Mouse (Mus musculus): ENCODE data around the gene Spi1.

The Spi1 gene

DNA sequence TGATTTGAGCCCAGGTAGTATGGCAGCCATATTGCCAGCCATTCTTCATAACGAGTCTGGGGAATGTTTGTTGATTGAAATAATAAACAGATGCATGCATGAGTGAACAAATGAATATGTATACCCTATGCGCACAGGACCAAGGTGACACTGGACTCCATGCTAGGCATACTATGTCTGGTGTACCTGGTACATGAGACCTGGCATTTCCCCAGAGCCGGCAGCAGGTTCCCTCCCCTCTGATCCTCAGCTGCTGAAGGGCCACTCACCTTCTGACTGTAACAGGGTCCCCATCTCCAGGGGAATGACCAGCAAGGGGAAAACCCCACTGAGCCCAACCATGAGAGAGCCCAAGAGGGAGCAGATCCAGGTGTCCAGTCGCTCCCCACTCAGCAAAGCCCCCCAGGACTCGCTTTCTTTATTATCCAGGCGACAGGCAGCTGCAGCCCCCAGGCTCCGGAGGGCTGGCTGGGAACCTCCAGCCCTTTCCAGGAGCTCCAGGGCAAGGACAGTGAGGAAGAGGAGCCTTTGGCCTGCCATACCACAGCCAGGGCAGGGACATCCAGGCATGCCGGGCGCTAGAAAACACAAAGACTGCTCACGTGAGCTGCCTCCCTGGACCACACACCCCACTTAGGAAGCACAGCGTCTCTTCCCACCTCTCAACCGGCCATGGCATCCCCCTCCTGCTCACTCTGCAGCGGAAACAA is 13.9 kb upstream of the Spi1 start:
- no peak for DNase-seq (ENCODE audit: low read depth, low spot score)

DNA sequence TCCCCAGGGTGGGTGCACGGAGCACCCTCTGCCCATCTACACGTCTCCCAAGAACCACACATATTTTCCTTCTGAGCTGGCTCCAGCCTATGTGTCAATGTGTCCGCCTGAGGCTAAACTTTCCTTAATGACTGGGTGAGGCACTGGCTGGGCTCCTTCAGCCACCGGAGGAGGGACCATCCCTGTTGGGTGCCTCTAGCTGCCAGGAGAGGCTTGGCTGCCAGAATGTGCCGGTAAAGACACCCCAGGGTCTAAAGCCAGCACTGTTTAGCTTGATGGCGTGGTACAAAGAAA is 13.4 kb upstream of the Spi1 start:
- no peak for DNase-seq (ENCODE audit: low read depth, low spot score)

DNA sequence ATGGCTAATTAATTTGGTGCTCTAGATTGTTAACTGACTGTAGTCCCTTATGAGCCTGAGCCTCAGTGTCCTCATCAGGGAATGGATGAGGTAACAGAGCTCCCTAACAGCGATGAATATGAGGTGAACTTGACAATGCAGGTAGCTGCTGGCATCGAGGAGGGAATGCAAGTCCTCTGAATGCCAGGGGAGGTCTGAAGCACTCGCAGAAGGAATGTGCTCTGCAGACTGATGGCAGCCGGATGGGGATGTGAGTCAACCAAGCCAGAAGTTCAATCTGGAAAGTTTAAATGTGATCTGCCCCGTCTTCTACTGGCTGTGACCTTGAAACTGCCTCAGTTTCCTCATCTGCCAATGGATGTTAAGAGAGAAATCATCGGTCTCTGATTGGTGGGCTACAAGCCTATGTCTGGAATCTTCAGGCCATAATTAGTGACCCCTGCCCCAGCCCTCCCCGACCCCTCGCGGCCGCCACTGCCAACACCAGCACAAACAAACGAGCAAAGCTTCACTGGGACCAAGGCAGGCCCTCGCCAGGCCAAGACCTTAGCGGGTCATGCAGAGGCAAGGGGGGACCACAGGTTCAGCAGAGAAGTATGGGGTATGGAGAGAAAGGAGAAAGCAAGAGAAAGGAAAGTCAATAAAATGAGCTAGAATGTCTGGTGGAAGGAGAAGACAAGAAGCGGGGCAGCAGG is 12.7 kb upstream of the Spi1 start:
- peak; percentile 53 for DNase-seq (ENCODE audit: low read depth, low spot score)

DNA sequence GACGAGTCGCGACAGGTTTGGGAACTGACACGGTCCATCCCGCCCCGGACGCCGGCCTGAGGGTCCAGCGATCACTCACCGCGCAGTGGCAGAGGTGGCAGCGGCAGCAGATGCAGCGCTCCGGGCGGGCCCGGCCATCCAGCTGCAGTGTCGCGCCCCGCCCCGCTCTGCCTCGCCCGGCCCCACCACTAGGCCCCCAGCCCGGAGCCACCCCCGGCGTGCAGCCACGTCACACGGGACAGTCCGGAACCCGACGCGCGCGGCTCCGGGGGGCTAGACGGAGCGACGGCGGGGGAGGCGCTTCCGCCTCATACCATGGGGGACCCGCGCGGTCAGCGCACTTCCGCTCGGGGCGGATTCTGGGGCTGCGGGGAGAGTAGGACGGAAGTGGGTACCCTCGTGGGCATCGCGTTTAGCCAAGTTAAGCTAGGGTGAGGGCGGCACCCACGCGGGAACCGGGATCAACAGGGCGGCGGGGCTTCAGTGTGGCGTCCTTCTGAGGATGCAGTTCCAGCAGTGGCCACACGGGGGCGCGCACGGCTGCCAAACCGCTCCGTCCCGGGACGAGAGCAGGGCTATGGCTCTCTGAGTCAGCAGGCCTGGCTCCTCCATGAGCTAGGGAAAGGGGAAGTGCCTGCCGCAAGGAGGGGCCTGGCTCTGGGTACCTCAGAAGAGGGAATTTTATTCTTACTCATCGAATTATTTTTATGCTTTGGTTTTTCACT is 12.0 kb upstream of the Spi1 start, which contains the start of gene Slc39a13:
TSS of gene Slc39a13 (minus strand) at position 342 of the 725 bp plus-strand sequence.
- peak; percentile 97 for DNase-seq (ENCODE audit: low read depth, low spot score)

DNA sequence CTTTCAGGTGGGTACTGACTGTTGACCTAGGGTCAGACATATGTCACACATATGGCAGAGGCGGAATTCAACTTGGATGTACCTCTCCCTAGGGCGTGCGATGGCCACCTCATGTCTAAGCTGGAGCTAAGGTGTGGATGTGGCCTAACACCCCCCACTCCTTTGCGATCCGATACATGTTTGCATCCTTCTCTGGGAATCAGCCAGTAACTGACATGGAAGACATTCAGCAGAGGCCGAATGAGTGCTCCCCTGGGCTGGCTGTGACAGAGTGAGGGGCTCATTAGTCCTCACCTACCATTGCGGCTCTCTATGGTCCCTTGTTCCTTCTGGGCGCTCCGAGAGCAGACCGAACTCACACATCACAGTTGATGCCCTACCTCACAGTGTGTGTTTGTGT is 11.1 kb upstream of the Spi1 start:
- no peak for DNase-seq (ENCODE audit: low read depth, low spot score)

DNA sequence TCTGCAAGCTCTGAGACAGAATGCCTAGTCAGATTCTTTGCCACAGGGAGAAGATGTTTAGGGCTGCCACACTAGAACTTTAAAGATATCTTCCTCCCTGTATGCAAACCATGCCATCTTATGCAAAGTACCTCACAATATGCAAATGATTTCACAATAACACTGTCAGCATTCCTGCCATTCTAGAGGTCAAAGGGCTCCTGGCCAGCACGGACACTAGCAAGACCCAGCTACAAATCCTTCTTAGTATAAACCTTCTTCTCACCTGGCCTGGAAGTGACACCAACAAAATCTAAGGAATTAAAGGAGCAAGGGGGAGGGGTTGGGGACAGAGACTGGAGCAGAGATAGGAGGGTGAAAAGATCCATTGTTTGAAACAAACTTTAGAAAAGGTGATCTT is 10.1 kb upstream of the Spi1 start:
- no peak for DNase-seq (ENCODE audit: low read depth, low spot score)

DNA sequence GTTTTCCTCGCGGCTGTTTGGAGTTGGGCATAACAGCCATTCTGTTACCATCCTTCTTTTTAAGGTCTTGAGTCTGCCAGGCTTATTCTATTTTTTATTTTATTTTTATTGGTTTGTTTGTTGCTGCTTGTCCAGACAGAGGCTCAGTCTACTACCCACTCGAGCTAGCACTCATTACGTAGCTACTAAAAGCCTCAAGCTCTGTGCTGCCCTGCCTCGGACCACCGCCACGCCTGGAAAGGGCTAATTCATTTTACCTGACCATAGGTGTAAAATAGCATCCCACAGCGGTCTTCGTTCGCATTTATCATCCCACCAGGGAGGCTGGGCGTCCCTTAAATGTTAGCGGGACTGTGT is 4.3 kb upstream of the Spi1 start:
- DNase-seq (ENCODE audit: low read depth, low spot score): no peak

DNA sequence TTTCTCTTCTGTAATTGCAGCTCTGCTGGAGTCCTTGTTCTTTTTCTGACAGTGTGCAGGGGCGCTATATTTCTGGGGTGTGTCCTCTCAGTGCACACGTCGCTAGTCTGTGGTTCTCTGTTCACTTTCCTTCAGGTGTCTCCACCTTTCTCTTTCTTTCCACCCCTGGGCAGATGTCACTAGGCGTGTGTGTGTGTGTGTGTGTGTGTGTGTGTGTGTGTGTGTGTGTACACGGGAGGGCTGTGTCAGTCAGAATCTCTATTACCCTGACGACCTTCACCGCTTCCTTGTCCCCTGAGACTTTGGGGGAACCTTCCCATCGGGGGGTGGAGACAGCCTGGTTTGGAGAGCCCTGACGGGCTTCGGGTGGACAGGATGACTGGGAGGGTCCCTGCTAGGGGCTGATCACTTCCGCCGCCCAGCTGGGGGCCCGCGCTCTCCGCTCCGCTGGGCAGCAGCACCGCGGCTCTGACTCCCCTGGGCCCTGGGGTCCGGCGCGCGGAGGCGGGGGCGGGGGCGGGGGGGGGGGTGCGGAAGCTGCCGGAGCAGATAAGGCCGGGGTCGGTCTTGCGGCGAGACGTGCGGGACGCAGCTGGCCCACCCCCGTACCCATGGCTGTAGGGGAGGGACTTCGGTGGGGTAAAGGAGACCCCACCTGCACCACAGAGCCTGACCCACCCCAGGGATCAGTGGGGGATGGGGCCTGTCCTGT is 3.7 kb upstream of the Spi1 start:
- DNase-seq (ENCODE audit: low read depth, low spot score): peak; percentile 34

DNA sequence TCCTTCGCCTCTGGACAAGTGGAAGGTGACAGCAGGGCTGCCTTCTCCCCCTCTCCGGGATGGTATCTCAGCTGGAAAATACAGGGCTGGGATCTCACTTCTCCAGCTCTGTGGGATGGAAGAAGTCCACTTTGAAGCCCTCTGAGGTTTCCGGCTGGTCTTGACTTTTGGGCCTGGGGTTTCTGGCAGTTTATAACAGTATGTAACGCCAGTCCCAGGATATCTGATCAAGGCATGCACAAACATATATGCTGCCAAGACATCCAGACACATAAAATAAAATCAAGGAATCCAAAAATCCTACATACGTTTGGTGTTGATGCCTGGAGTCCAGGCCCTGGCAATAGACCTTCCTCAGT is 3.2 kb upstream of the Spi1 start:
- no peak for DNase-seq (ENCODE audit: low read depth, low spot score)

DNA sequence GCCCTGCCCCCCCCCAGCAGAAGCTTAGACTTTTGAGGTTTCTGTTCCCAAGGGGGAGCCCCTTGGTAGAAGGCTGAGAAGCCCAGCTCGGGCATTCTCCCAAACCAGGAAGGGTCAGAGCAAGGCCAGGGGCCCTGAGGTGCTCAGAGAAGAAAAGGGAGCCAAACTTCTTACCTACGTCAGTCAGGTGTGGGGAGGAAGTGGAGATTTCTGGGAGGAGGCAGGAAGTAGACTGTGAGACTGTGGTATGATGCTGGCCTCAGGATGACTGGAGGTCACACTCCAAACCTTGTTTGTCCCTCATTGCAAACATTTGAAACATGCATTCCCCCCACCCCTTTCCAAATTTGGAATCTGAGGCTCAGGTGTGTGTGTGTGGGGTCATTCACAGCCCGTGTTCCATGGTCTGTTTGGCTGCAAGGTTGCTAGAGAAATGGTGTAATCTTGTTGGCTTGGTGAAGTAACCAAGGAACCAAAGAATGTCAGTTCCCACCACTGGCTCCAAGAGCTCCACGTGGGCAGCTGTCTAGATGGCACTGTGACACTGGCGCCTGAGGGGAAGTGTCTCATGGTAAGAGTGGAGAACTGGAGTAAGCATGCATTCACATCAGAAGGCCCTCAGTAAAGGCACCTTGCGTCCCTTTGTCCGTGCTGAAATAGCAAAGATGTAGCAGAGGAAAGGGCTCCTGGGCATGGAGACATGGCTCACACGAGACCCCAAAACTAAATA is 1.2 kb upstream of the Spi1 start:
- DNase-seq (ENCODE audit: low read depth, low spot score): peak; percentile 36

DNA sequence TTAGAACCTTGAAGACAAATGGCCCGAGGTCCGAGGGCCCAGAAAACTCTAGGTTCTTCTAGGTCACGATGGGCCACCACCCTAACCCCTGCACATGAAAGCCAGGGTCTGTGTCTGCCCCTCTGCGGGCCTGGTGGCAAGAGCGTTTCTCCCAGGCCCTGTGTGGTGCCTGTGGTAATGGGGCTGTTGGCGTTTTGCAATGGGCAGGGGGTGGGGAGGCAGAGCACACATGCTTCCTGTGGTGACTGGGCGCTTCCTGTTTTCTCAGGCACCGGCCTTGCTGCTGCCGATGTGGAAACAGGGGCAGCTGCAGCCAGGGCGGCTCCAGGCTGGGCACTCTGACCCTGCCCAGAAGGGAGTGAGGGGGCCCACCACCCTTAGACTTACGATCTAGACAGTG is 654 bp downstream of the Spi1 start:
- peak; percentile 43 for DNase-seq (ENCODE audit: low read depth, low spot score)

DNA sequence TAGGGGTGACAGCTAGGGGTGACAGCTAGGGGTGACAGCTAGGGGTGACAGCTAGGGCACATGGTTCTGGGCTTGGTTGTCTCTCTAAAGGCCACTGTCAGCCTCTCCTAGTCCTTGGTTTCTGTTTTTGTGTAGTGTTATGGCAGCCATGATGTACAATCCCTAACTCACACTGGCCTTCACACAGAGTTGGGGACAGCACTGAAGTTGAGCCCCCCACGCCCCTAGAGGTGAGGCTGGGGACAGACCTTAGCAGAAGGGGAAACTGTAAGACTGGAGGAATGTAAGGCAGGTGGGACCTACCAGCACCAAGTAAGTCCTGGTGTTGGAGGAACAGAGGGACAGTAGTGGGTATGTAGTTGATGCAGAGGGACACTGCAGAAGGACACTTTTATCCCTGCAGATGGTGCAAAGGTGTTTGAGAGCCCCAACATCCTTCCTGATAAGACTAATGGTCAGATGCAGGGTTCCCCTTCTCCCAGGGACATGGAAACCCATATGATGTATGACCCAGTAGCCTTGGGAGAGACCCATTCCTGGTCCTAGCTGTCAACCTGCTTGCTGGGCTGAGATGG is 1.3 kb downstream of the Spi1 start:
- DNase-seq (ENCODE audit: low read depth, low spot score): no peak

DNA sequence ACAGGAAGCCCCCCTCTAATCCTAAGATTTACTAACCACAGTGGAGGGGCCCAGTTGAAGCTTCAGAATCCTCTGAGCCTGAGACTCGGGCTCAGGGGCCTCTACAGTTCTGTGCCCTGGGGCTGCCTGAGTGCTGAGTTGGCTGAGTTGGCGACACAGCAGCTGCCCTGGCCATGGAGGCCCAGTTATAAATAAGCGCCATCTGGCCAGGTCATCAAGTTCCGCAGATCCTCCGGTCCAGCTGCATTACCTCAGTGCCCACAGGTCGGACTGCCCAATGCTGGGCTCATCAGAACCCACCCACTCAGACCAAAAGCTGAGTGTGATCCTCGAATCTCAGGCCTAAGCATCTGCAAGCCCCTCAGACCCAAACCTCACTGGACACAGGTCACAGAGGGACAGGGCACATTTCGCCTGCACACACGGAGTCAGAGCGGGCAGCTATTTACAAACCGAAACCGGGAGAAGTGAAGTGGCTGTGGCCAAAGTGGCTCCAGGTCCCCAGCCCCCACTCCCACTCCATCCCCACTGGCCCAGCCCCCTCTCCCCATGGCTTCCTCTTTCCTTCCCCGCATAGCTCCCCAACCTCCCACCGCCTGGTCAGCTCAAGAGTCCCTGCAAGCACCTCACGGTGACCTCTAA is 2.1 kb downstream of the Spi1 start:
- peak; percentile 46 for DNase-seq (ENCODE audit: low read depth, low spot score)

DNA sequence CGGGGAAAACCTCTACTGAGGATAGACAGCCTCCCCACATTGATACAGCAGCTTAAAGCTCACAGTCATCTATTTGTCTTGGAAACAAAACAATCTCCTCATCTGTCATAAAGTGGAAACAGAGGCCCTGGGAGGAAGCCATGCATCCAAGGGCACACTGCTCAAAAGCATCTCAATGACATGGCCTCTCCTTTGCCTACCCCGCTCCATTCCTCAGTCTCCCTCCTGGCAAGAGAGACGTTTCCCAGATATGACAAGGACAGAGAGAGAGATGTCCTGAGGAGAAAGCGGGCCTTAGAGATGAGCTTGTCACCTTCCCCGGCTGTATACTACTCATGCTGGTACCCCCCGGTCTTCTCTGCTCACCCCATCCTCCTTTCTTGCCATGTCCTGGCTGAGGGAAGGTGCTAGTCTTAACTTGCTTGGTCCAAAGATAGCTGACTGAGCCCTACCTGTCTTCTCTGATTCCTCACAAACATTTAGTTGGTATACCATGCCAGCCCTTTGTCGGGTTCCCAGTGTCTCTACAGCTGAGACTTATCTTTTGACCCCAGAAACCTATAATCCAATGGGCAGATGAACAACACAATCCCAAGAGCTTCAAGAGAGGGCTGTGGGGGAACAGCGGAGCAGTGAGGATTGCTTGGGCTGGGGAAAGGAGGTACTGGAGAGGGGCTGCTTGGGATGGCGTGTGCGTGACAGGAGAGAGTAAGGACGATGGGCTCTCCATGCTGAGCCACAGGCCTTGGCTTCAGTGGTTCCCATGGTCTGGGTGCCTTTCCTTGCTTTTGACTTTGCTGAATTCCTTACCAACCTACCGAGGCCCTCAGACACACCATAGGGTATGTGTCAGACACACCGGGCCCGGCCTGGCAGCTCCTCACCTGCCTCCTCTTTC is 3.6 kb downstream of the Spi1 start:
- DNase-seq (ENCODE audit: low read depth, low spot score): no peak

DNA sequence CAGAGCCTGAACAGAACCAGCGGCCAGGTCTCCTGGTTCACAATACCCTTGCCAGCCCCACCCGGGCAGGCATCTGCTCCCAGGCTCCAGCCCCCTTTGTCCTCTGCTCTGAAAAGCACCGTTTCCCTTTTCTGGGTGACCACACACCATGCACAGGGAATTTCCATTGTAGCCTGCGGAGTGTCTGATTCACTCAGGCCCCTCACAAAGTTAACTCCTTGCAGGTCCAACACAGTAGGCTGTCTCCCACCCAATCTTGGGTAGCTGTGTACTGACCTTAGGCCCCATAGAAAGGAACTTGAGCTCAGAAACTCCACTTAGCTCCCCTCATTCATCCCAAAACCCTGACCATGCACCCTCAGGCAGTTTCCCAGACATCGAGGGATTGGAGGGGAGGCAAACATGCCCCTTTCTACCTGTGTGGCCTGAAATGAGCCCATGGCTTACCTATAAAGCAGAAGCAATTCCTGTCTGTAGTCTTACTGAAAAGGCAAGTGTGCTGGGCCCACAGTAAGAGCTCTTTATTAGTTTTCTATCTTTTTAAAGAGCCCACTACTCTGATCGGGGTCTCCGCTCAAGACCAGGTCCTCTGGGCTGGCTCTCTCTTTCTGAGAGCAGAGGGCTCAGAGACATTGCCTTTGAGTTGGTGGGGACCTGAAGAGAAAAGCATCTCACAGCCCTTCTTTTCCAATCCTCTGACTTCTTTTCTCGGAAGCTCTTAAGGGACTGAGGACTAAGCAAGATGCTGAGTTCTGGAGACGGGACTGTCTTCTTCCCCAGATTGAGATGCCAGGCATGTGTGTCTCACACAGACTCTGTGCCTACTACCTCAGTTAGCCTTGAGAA is 4.4 kb downstream of the Spi1 start:
- DNase-seq (ENCODE audit: low read depth, low spot score): no peak

DNA sequence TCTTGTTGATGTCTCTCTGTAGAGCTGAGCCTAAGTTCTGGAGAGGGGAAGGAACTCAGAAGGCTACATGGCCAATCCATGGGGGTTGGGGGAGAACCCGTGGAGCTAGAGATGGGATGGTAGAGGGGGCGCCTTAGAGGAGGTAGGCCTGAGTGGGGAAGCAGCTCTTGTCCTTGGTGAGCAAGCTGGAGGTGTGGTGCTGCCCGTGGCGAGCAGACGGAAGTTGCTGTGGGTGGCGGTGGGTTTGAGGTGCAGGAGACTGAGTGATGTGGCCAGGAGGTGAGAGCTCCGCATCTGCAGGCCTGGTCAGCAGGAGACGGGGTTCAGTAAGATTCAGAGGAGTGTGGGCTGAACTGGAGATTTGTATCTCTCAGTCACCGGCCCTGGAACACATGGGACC is 5.3 kb downstream of the Spi1 start:
- no peak for DNase-seq (ENCODE audit: low read depth, low spot score)

DNA sequence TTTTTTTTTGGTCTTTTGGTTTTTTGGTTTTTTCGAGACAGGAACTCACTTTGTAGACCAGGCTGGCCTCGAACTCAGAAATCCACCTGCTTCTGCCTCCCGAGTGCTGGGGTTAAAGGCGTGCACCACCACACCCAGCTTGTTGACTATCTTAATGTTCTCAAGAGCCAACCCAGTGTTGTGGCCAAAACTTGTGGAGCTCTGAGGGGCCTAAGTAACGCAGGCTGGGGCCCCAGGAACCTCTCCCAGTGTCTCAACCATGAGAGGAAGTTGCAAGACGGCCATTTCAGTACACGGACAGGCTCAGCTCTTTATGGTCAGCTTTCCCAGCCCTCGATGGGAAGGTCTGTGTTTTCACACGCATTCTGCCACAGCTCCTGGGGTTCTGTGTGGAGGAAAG is 6.8 kb downstream of the Spi1 start:
- no peak for DNase-seq (ENCODE audit: low read depth, low spot score)

DNA sequence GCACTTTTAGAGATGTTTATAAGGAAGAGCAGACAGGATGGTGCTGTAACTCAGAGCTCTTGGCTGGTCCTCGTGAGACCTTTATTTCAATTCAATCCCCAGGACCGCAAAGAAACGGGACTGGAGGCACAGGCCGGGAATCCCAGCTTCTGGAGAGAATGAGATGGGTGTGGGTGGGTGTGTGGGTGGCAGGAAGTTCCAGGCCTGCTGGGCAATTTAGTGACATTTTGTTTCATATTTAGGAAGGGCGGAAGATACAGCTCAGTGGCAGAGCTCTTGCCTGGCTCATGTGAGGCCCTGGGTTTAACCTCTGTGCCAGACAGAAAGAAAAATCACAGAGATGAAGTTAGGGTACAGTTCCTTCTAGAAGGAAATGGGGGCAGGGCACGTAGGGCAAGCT is 8.0 kb downstream of the Spi1 start:
- peak; percentile 39 for DNase-seq (ENCODE audit: low read depth, low spot score)

DNA sequence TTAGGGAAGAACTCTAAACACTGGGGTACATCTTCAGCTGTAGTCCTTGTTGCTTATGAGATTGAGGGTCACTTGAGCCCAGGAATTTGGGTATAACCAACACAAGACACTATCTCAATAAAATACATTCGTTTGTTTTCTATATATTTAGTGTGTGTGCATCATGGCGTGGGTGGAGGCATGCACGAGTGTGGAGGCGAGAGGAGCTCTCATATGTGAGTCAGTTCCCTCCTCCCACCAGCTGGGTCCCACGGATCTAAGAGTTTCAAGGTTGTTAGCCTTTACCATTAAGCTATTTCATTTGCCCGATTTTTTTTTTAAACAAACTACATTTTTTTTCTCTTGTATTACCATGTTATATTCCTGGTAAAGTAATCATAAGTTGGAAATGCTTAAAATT is 8.6 kb downstream of the Spi1 start:
- peak; percentile 67 for DNase-seq (ENCODE audit: low read depth, low spot score)
